ENCODE assay signal across 11 mouse cellular contexts in genomic region chr2:173037827-173038607, GRCm38 (mm10). TPM values are rescaled to one million over a fixed set of nuclear protein-coding genes. Genes with fewer than 3 reads are reported as not detected.
DNase-seq lines count a peak whose midpoint lies in the region; ATAC-seq and TF ChIP-seq lines count a peak whose summit lies in the region.
"Had no signal": no experiment of that assay in that cellular context is flagged by ENCODE, and none has a peak within 500 bp of the region (broad histone marks: within the 10 kb centered on the region; RNA-seq: fewer than 3 reads in every experiment).

No protein-coding gene starts in this region.

- no peaks in the 10 kb centered on the region for H3K27me3 ChIP-seq in heart, embryonic 14.5 days (ENCODE audit: control insufficient read depth, insufficient read depth, low read length)

- intact Hi-C loops in heart, postnatal 36 days (cut with DNase I): no loop called here

- no peak overlapping the region for H3K27ac ChIP-seq in heart, embryonic 14.5 days (replicated peaks in 1 of 2; ENCODE audit: control insufficient read depth in 1 of 2, insufficient read depth in 1 of 2, low read depth in 2 of 2, low read length in 2 of 2)
- peak overlapping the region; percentile 24; the same call in 1 of the 2 replicates for H3K27ac ChIP-seq in ES-E14 (ENCODE audit: insufficient read depth, low read depth, low read length, poor library complexity, severe bottlenecking)

- no peaks in the 10 kb centered on the region for H3K9me3 ChIP-seq in heart, embryonic 14.5 days (ENCODE audit: control insufficient read depth, low read length)
- no peaks in the 10 kb centered on the region for H3K9me3 ChIP-seq in ES-E14 (ENCODE audit: control insufficient read depth, insufficient read depth, low read depth, low read length)

- H3K36me3 ChIP-seq in heart, embryonic 14.5 days (ENCODE audit: control insufficient read depth, insufficient read depth, low read length): peaks cover 32% of the 10 kb centered on the region
- peaks cover 24% of the 10 kb centered on the region for H3K36me3 ChIP-seq in ES-E14 (ENCODE audit: control insufficient read depth, insufficient read depth, low read length, poor library complexity, severe bottlenecking)

- 47% methylated on average over 7 of the region's 7 CpGs for WGBS in heart, embryonic 14.5 days

- no peak overlapping the region; the same call in 1 of the 2 replicates for H3K4me2 ChIP-seq in heart, embryonic 14.5 days (ENCODE audit: low read length)

- no peak for DNase-seq in heart, postnatal 36 days
- DNase-seq in ES-E14 (ENCODE audit: low read depth, low spot score): no peak
- peak; percentile 68 for DNase-seq in induced T-regulatory cell, adult 2 months (ENCODE audit: low read depth)
- DNase-seq in kidney, postnatal 25 days: no peak
- no peak for DNase-seq in ovary, postnatal 36 days (ENCODE audit: low spot score)
- no peak for DNase-seq in gastrocnemius, postnatal 10 days
- DNase-seq: gastrocnemius, postnatal 14 days; midbrain, embryonic 14.5 days; right cerebral cortex, postnatal 4 days had no signal

- H3K9ac ChIP-seq in heart, embryonic 14.5 days (ENCODE audit: low read length): no peak overlapping the region
- H3K9ac ChIP-seq in ES-E14 (ENCODE audit: insufficient read depth, low read depth, low read length, poor library complexity, severe bottlenecking): no peak overlapping the region

- no peak overlapping the region for H3K4me3 ChIP-seq in heart, embryonic 14.5 days (ENCODE audit: control insufficient read depth in 1 of 2, insufficient read depth in 1 of 2, low read depth in 1 of 2, low read length in 2 of 2)
- H3K4me3 ChIP-seq in ES-E14 (ENCODE audit: insufficient read depth in 1 of 2, low read depth in 1 of 2, low read length in 2 of 2, poor library complexity in 1 of 2, severe bottlenecking in 1 of 2): no peak overlapping the region

- in situ Hi-C loops in ES-E14 (cut with MboI; ENCODE audit: low sequenced_read_pairs in 2 of 2, unreplicated experiment in 2 of 2): no loop called here

- peak; percentile 17; the same call in 1 of the 2 replicates for ATAC-seq in heart, embryonic 14.5 days (ENCODE audit: insufficient number of reproducible peaks, insufficient read depth, low FRiP score, low read depth)
- ATAC-seq in neutrophil, adult 5-6 weeks (ENCODE audit: extremely low read depth, insufficient number of reproducible peaks, low FRiP score, poor library complexity, severe bottlenecking): peak; percentile 11; the same call in 1 of the 2 replicates

- H3K4me1 ChIP-seq in heart, embryonic 14.5 days (ENCODE audit: control insufficient read depth in 2 of 2, insufficient read depth in 2 of 2, low read length in 2 of 2): peaks cover 8 to 35% of the 10 kb centered on the region in 2 experiments; a peak in 3 of 4 replicates
- H3K4me1 ChIP-seq in ES-E14 (ENCODE audit: control insufficient read depth in 2 of 2, insufficient read depth in 2 of 2, low read length in 2 of 2, poor library complexity in 1 of 2): no peaks in the 10 kb centered on the region

TF ChIP-seq in ES-E14, 5 proteins besides CTCF, POLR2A, EP300 and RAD21:
- no peak for TF ChIP-seq CHD2 (IDR thresholded peaks at IDR 0.05; ENCODE audit: low read depth, low read length)
- no peak for TF ChIP-seq ZNF384 (IDR thresholded peaks at IDR 0.05; ENCODE audit: low read depth, low read length)
- no peak for TF ChIP-seq HCFC1 (IDR thresholded peaks at IDR 0.05; ENCODE audit: borderline replicate concordance, insufficient read depth, low read length)
- TF ChIP-seq ZC3H11A (IDR thresholded peaks at IDR 0.05; ENCODE audit: borderline replicate concordance, low read depth, low read length): no peak
- TF ChIP-seq MAFK (IDR thresholded peaks at IDR 0.05; ENCODE audit: insufficient read depth, low read depth, low read length): no peak

RNA-seq across cellular contexts. Expression of gene Rbm38, which starts 17.7 kb away (rescaled TPM):
- 126 and 129 TPM in 2 replicates for polyA plus RNA-seq in heart, embryonic 14.5 days (2014; fragmentation: Nextera tagmentation; extraction: Ambion mirVana)
- total RNA-seq in heart, postnatal 36 days (2021): 100 to 1,000 TPM; 159 to 209 TPM
- 23.9 and 26.7 TPM in 2 replicates for total RNA-seq in ES-E14 (2012; rRNA removed)
- 90.4 and 119 TPM in 2 replicates for total RNA-seq in neutrophil, adult 5-6 weeks (2017)
- 100 to 1,000 TPM; 121 to 129 TPM for total RNA-seq in gastrocnemius, postnatal 10 days (2021)

RNA-seq across cellular contexts. Expression of gene Rae1, which starts 38.1 kb away (rescaled TPM):
- polyA plus RNA-seq in heart, embryonic 14.5 days (2014; fragmentation: Nextera tagmentation; extraction: Ambion mirVana): 99.7 and 101 TPM in 2 replicates
- total RNA-seq in heart, postnatal 36 days (2021): 10 to 100 TPM; 24.0 to 24.7 TPM
- total RNA-seq in ES-E14 (2012; rRNA removed): 120 and 123 TPM in 2 replicates
- total RNA-seq in neutrophil, adult 5-6 weeks (2017): 39.8 and 51.1 TPM in 2 replicates
- total RNA-seq in gastrocnemius, postnatal 10 days (2021): 10 to 100 TPM; 27.9 to 31.5 TPM
